Mouse (Mus musculus): Measurements from ENCODE around the gene Hs2st1. TPM values are rescaled to one million over a fixed set of nuclear protein-coding genes. Genes with fewer than 3 reads are reported as not detected.
A peak's percentile ranks its signal among the peaks of the same experiment; 100 is the strongest.

Hs2st1 gene
- polyA plus RNA-seq, 1 experiment from 2014 or later = 6.1 TPM

GRCm38 (mm10) chr3:144380921-144381320, 189.1 kb downstream of the Hs2st1 start:
- 2% methylated on average over 18 of the region's 18 CpGs for WGBS

GRCm38 (mm10) chr3:144379801-144380200, 190.2 kb downstream of the Hs2st1 start:
- no peak for ATAC-seq (replicated peaks; ENCODE audit: insufficient number of reproducible peaks, insufficient read depth, low FRiP score, low read depth)
- H3K27me3 ChIP-seq = no peaks in the 10 kb centered on the region

More at GRCm38 (mm10) chr3:144380921-144381320, 189.1 kb downstream of the Hs2st1 start:
- Histone ChIP-seq H3K4me1 (replicated peaks) (peaks cover 7% of the 10 kb centered on the region; the same call in 1 of the 2 replicates), H3K4me2 (peak overlapping the region; percentile 71), H3K4me3 (peak overlapping the region; percentile 47), H3K36me3 (no peaks in the 10 kb centered on the region), H3K27ac (no peak overlapping the region), H3K27me3 (no peaks in the 10 kb centered on the region), H3K9ac (peak overlapping the region; percentile 43), H3K9me3 (replicated peaks) (no peaks in the 10 kb centered on the region)
- peak; percentile 88 for ATAC-seq (replicated peaks; ENCODE audit: insufficient number of reproducible peaks, insufficient read depth, low FRiP score, low read depth)

More at GRCm38 (mm10) chr3:144379801-144380200, 190.2 kb downstream of the Hs2st1 start:
- Histone ChIP-seq H3K4me1 (replicated peaks) (peaks cover 7% of the 10 kb centered on the region; the same call in 1 of the 2 replicates), H3K27ac (no peak overlapping the region), H3K4me2 (no peak overlapping the region), H3K9me3 (replicated peaks) (no peaks in the 10 kb centered on the region), H3K9ac (no peak overlapping the region), H3K4me3 (no peak overlapping the region), H3K36me3 (no peaks in the 10 kb centered on the region)
- WGBS = 85% methylated on average over 4 of the region's 4 CpGs

Other genes starting within 250 kb of the Hs2st1 start
- 415 and 448 TPM in 2 replicates for gene Selenof, start 123 bp upstream of the Hs2st1 start, polyA plus RNA-seq (2015; fragmentation: Nextera tagmentation; extraction: Ambion mirVana)
- 133 and 152 TPM in 2 replicates for gene Sh3glb1, start 150.2 kb upstream of the Hs2st1 start, polyA plus RNA-seq (2015; fragmentation: Nextera tagmentation; extraction: Ambion mirVana)
- gene Clca3a1, start 190.8 kb upstream of the Hs2st1 start, polyA plus RNA-seq (2015; fragmentation: Nextera tagmentation; extraction: Ambion mirVana) = 17.3 and 19.6 TPM in 2 replicates
- gene Clca3a2, start 249.3 kb upstream of the Hs2st1 start, polyA plus RNA-seq (2015; fragmentation: Nextera tagmentation; extraction: Ambion mirVana) = 7.5 and 15.0 TPM in 2 replicates